In genomic region chr14:99163051-99163450, GRCm38 (mm10) we compare ENCODE assay signal across 10 mouse cellular contexts.
"Had no signal": no experiment of that assay in that cellular context is flagged by ENCODE, and none has a peak within 500 bp of the region (broad histone marks: within the 10 kb centered on the region; RNA-seq: fewer than 3 reads in every experiment).

No protein-coding gene starts in this region.

- ATAC-seq: midbrain, embryonic 13.5 days; midbrain, embryonic 15.5 days had no signal

- DNase-seq: lung, adult 18-20 months; lung, embryonic 14.5 days; lung, postnatal 10 days; lung, postnatal 4 days; right cerebral cortex, postnatal 14 days; thymus, adult 18-20 months; thymus, postnatal 14 days; thymus, postnatal 36 days had no signal
